In the genomic region with DNA sequence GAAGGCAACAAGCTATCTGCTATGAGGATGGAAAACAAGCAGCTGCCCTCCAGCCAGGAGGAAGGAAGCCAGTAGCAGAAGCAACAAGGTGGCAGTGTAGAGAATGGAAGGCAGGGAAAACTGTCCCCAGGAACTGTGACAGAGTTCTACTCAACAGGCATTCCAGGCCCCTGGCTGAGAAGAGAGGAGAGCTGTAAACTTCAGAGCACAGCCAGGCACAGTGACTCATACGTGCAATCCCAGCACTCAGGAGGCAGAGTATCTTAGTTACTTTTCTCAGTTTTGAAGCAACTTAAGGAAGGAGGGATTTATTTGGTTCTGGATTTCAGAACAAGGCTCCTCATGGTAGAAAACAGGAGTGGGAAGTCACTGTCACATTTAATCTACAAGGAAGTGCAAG, we compare ENCODE assay signal across 12 mouse cellular contexts. TPM values are rescaled to one million over a fixed set of nuclear protein-coding genes. Genes with fewer than 3 reads are reported as not detected.
DNase-seq lines count a peak whose midpoint lies in the region; ATAC-seq and TF ChIP-seq lines count a peak whose summit lies in the region.
"Had no signal": no experiment of that assay in that cellular context is flagged by ENCODE, and none has a peak within 500 bp of the region (broad histone marks: within the 10 kb centered on the region; RNA-seq: fewer than 3 reads in every experiment).

No protein-coding gene starts in this region.

- peaks cover 25% of the 10 kb centered on the region for H3K4me1 ChIP-seq in lung, embryonic 16.5 days (replicated peaks; ENCODE audit: control insufficient read depth, insufficient read depth, low read length)
- peaks cover 79% of the 10 kb centered on the region for H3K4me1 ChIP-seq in heart, embryonic 13.5 days
- H3K4me1 ChIP-seq in limb, embryonic 15.5 days = peaks cover 54% of the 10 kb centered on the region
- no peaks in the 10 kb centered on the region for H3K4me1 ChIP-seq in midbrain, embryonic 14.5 days (ENCODE audit: control insufficient read depth, insufficient read depth, low read length)

- H3K27ac ChIP-seq in gastrocnemius, adult 2 months = peak overlapping the region; percentile 96
- H3K27ac ChIP-seq in lung, embryonic 16.5 days (ENCODE audit: low read length) = peak overlapping the region; percentile 26; the same call in 1 of the 2 replicates
- peak overlapping the region; percentile 95 for H3K27ac ChIP-seq in heart, embryonic 13.5 days (replicated peaks)
- H3K27ac ChIP-seq in limb, embryonic 15.5 days = peak overlapping the region; percentile 92
- H3K27ac ChIP-seq in midbrain, embryonic 14.5 days (replicated peaks; ENCODE audit: low read depth, low read length) = no peak overlapping the region
- H3K27ac ChIP-seq: forebrain, embryonic 13.5 days had no signal

- no peak overlapping the region for H3K4me2 ChIP-seq in lung, embryonic 16.5 days (ENCODE audit: low read depth, low read length)
- peak overlapping the region; percentile 4 for H3K4me2 ChIP-seq in heart, embryonic 13.5 days
- H3K4me2 ChIP-seq in limb, embryonic 15.5 days = no peak overlapping the region
- H3K4me2 ChIP-seq in midbrain, embryonic 14.5 days (ENCODE audit: low read length) = no peak overlapping the region
- H3K4me2 ChIP-seq: forebrain, embryonic 13.5 days had no signal

- no peak for TF ChIP-seq CTCF in gastrocnemius, adult 2 months (IDR thresholded peaks at IDR 0.05)

- H3K4me3 ChIP-seq in gastrocnemius, adult 2 months = no peak overlapping the region
- H3K4me3 ChIP-seq in lung, embryonic 16.5 days (ENCODE audit: low read length) = no peak overlapping the region
- no peak overlapping the region for H3K4me3 ChIP-seq in heart, embryonic 13.5 days
- H3K4me3 ChIP-seq in limb, embryonic 15.5 days = no peak overlapping the region
- no peak overlapping the region for H3K4me3 ChIP-seq in midbrain, embryonic 14.5 days (replicated peaks; ENCODE audit: low read depth, low read length)
- H3K4me3 ChIP-seq: forebrain, embryonic 13.5 days had no signal

- intact Hi-C loops in gastrocnemius, adult 2 months (cut with DNase I) = no loop called here

- H3K36me3 ChIP-seq in lung, embryonic 16.5 days (ENCODE audit: control insufficient read depth, insufficient read depth, low read length) = peaks cover 42% of the 10 kb centered on the region
- peaks cover 97% of the 10 kb centered on the region for H3K36me3 ChIP-seq in heart, embryonic 13.5 days
- peaks cover 64% of the 10 kb centered on the region for H3K36me3 ChIP-seq in limb, embryonic 15.5 days
- H3K36me3 ChIP-seq in midbrain, embryonic 14.5 days (ENCODE audit: control insufficient read depth, insufficient read depth, low read length) = peaks cover 47% of the 10 kb centered on the region

- H3K9ac ChIP-seq in lung, embryonic 16.5 days (ENCODE audit: low read length) = no peak overlapping the region
- H3K9ac ChIP-seq in heart, embryonic 13.5 days = peak overlapping the region; percentile 72
- H3K9ac ChIP-seq in limb, embryonic 15.5 days = no peak overlapping the region
- no peak overlapping the region for H3K9ac ChIP-seq in midbrain, embryonic 14.5 days (replicated peaks; ENCODE audit: low read length)
- H3K9ac ChIP-seq: forebrain, embryonic 13.5 days; liver, postnatal 0 days had no signal

- WGBS in lung, embryonic 16.5 days = 48% methylated on average over 1 of the region's 1 CpGs
- 17% methylated on average over 1 of the region's 1 CpGs for WGBS in heart, embryonic 13.5 days
- WGBS in limb, embryonic 15.5 days = 34% methylated on average over 1 of the region's 1 CpGs
- WGBS in midbrain, embryonic 14.5 days = 64% methylated on average over 1 of the region's 1 CpGs

- DNase-seq in gastrocnemius, adult 2 months = peak; percentile 53
- DNase-seq in gastrocnemius, postnatal 4 days (ENCODE audit: low spot score in 2 of 2) = no peak
- DNase-seq in lung, postnatal 25 days (ENCODE audit: low spot score) = no peak
- DNase-seq in midbrain, embryonic 14.5 days = no peak
- DNase-seq in gastrocnemius, postnatal 25 days = no peak
- DNase-seq: cerebellum, postnatal 36 days; liver, postnatal 0 days had no signal

- ATAC-seq in lung, embryonic 16.5 days (ENCODE audit: low read depth) = no peak
- no peak for ATAC-seq in heart, embryonic 13.5 days (ENCODE audit: extremely low read depth, insufficient number of reproducible peaks, low FRiP score, low TSS enrichment)
- no peak for ATAC-seq in limb, embryonic 15.5 days (ENCODE audit: insufficient number of reproducible peaks, low FRiP score, low TSS enrichment, low read depth)
- no peak for ATAC-seq in midbrain, embryonic 14.5 days (ENCODE audit: low FRiP score, low TSS enrichment)
- ATAC-seq: forebrain, embryonic 13.5 days; hindbrain, embryonic 16.5 days; liver, postnatal 0 days had no signal

- no peaks in the 10 kb centered on the region for H3K27me3 ChIP-seq in lung, embryonic 16.5 days (ENCODE audit: control insufficient read depth, insufficient read depth, low read depth, low read length)
- H3K27me3 ChIP-seq in heart, embryonic 13.5 days (replicated peaks) = no peaks in the 10 kb centered on the region
- H3K27me3 ChIP-seq in limb, embryonic 15.5 days = no peaks in the 10 kb centered on the region
- no peaks in the 10 kb centered on the region for H3K27me3 ChIP-seq in midbrain, embryonic 14.5 days (ENCODE audit: control insufficient read depth, insufficient read depth, low read length)
- H3K27me3 ChIP-seq: forebrain, embryonic 13.5 days had no signal

- peaks cover 18% of the 10 kb centered on the region for H3K9me3 ChIP-seq in lung, embryonic 16.5 days (ENCODE audit: control insufficient read depth, low read length)
- peaks cover 18% of the 10 kb centered on the region for H3K9me3 ChIP-seq in heart, embryonic 13.5 days
- peaks cover 16% of the 10 kb centered on the region for H3K9me3 ChIP-seq in limb, embryonic 15.5 days
- H3K9me3 ChIP-seq in midbrain, embryonic 14.5 days (ENCODE audit: control insufficient read depth, low read length) = peaks cover 20% of the 10 kb centered on the region

RNA-seq across cellular contexts. Expression of a gene that starts 31.5 kb away (rescaled TPM):
- 10 to 100 TPM; 36.9 to 46.7 TPM for total RNA-seq in gastrocnemius, adult 2 months (2021)
- 100 to 1,000 TPM; 178 to 206 TPM for total RNA-seq in gastrocnemius, postnatal 4 days (2021)
- 59.0 and 64.4 TPM in 2 replicates for polyA plus RNA-seq in lung, embryonic 16.5 days (2015; fragmentation: Nextera tagmentation; extraction: Ambion mirVana)
- polyA plus RNA-seq in heart, embryonic 13.5 days (2015; fragmentation: Nextera tagmentation; extraction: Ambion mirVana) = 142 and 143 TPM in 2 replicates
- 45.0 TPM in 2 replicates for polyA plus RNA-seq in limb, embryonic 15.5 days (2015; fragmentation: Nextera tagmentation; extraction: Ambion mirVana)
- polyA plus RNA-seq in midbrain, embryonic 14.5 days (2014; fragmentation: Nextera tagmentation; extraction: Ambion mirVana) = 9.2 and 13.4 TPM in 2 replicates
- 10 to 100 TPM; 44.6 to 45.8 TPM for total RNA-seq in gastrocnemius, postnatal 25 days (2021)
